Mouse (Mus musculus) olfactory bulb, adult 2 months (tissue): ENCODE results near the gene Timeless.

Experiments used
- CTCF ChIP-seq: fragments of 200-500 bp; IDR thresholded peaks from 2 replicates; pipeline ENCODE4 v1.5.1; 2012; ENCODE audit warnings: low read depth, mild to moderate bottlenecking, low read length, moderate library complexity; ENCODE audit not compliant: insufficient read depth
- POLR2A ChIP-seq: fragments of 200-500 bp; IDR thresholded peaks from 2 replicates; pipeline ENCODE4 v1.6.1; 2012; ENCODE audit warnings: mild to moderate bottlenecking, low read depth, low read length, moderate library complexity; ENCODE audit not compliant: insufficient read depth

- no peak for TF ChIP-seq POLR2A
- TF ChIP-seq CTCF: no peak
Measured at GRCm38 (mm10) chr10:128236321-128236720, 4.5 kb downstream of the Timeless start.
